In the genomic region with DNA sequence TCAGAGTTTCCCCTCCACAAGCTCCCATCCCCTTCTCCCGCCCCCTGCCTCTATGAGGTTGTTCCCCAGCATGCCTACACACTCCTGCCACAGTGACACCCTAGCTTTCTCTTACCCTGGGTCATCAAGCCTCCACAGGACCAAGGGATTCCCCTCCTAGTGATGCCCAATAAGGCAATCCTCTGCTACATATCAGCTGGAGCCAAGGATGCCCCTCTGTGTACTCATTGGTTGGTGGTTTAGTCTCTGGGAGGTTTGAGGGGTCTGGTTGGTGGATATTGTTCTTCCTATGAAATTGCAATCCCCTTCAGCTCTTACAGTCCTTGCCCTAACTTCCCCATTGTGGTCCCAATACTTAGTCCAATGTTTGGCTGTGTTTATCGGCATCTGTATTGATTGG, we compare ENCODE assay signal across 23 mouse cellular contexts.
"Had no signal": no experiment of that assay in that cellular context is flagged by ENCODE, and none has a peak within 500 bp of the region (broad histone marks: within the 10 kb centered on the region; RNA-seq: fewer than 3 reads in every experiment).

No protein-coding gene starts in this region.

- ATAC-seq: forebrain, postnatal 0 days; hindbrain, embryonic 16.5 days; intestine, embryonic 16.5 days; liver, embryonic 12.5 days had no signal

- H3K9ac ChIP-seq: forebrain, postnatal 0 days; heart, embryonic 12.5 days; hindbrain, embryonic 14.5 days; kidney, embryonic 15.5 days; limb, embryonic 13.5 days; limb, embryonic 15.5 days; liver, embryonic 12.5 days; liver, embryonic 14.5 days had no signal

- H3K36me3 ChIP-seq: heart, embryonic 12.5 days; kidney, embryonic 15.5 days; limb, embryonic 13.5 days; limb, embryonic 15.5 days; liver, embryonic 12.5 days had no signal

- H3K4me3 ChIP-seq: heart, embryonic 12.5 days; kidney, embryonic 15.5 days; limb, embryonic 13.5 days; limb, embryonic 15.5 days; liver, embryonic 12.5 days had no signal

- H3K27me3 ChIP-seq: heart, embryonic 12.5 days; kidney, embryonic 15.5 days; limb, embryonic 13.5 days; limb, embryonic 15.5 days; liver, embryonic 12.5 days had no signal

- H3K4me2 ChIP-seq: heart, embryonic 12.5 days; hindbrain, embryonic 14.5 days; kidney, embryonic 15.5 days; limb, embryonic 13.5 days; limb, embryonic 15.5 days; liver, embryonic 12.5 days had no signal

- DNase-seq: forebrain, postnatal 0 days; gastrocnemius, postnatal 14 days; gastrocnemius, postnatal 36 days; heart, adult 18-20 months; heart, postnatal 10 days; kidney, adult 11 months; kidney, adult 2 months; kidney, adult 9 months; kidney, postnatal 14 days; kidney, postnatal 36 days; layer of hippocampus, adult 9-11 months; layer of hippocampus, postnatal 36 days; left cerebral cortex, postnatal 4 days had no signal

- H3K27ac ChIP-seq: hindbrain, embryonic 14.5 days; kidney, embryonic 15.5 days; kidney, postnatal 0 days; limb, embryonic 13.5 days; limb, embryonic 15.5 days; liver, embryonic 12.5 days; liver, embryonic 14.5 days had no signal

- H3K4me1 ChIP-seq: heart, embryonic 12.5 days; kidney, embryonic 15.5 days; limb, embryonic 13.5 days; limb, embryonic 15.5 days; liver, embryonic 12.5 days had no signal
